Mouse (Mus musculus) C2C12 (cell line): ENCODE measurements around the gene Slc2a4.

ENCODE experiments used
- CEBPB ChIP-seq: IDR thresholded peaks from one replicate; pipeline ENCODE4 v1.6.1; 2011; ENCODE audit warnings: low read depth, mild to moderate bottlenecking, control low read depth, moderate library complexity
- CTCF ChIP-seq: IDR thresholded peaks from one replicate; pipeline ENCODE4 v1.5.1; 2011; ENCODE audit not compliant: control insufficient read depth, insufficient read depth, insufficient read length
- MAX ChIP-seq: IDR thresholded peaks from one replicate; pipeline ENCODE4 v1.6.1; 2011; ENCODE audit warnings: mild to moderate bottlenecking, control low read depth
- MYOD1 ChIP-seq: IDR thresholded peaks from one replicate; pipeline ENCODE4 v1.6.1; 2011; ENCODE audit warnings: low read depth; ENCODE audit not compliant: control insufficient read depth, insufficient read length
- MYOG ChIP-seq: IDR thresholded peaks from one replicate; pipeline ENCODE4 v1.6.1; 2011; ENCODE audit not compliant: control insufficient read depth, insufficient read length; ENCODE audit errors: extremely low read depth
- USF1 ChIP-seq: IDR thresholded peaks from one replicate; pipeline ENCODE4 v1.6.1; 2011; ENCODE audit warnings: low read depth, mild to moderate bottlenecking, control low read depth, moderate library complexity

- TF ChIP-seq CTCF (no peak), CEBPB (no peak), MYOD1 (no peak), USF1 (no peak), MAX (no peak), MYOG (no peak)
Observed at GRCm38 (mm10) chr11:69919053-69919452, 28.9 kb downstream of the Slc2a4 start.
